Mouse (Mus musculus) stomach, postnatal 0 days (tissue): Measurements from ENCODE around the gene 6030445D17Rik. TPM values are rescaled to one million over a fixed set of nuclear protein-coding genes. Genes with fewer than 3 reads are reported as not detected.

Experiments
- ATAC-seq: fragments of 200-750 bp; cut with Nextera tagmentation; 2 replicates; pipeline ENCODE4 v1.8.0; 2017; ENCODE audit not compliant: low FRiP score, low TSS enrichment
- DNase-seq: peaks from one replicate; pipeline ENCODE4 v3.0.0-alpha.2; 2016; ENCODE audit warnings: low spot score
- H3K27ac ChIP-seq: fragments of 300-500 bp; sonication (generic); replicated peaks from 2 replicates; pipeline ENCODE4 v1.5.1; 2014; ENCODE audit warnings: mild to moderate bottlenecking, control low read depth
- H3K27me3 ChIP-seq: fragments of 300-500 bp; sonication (generic); 2 replicates; pipeline ENCODE4 v1.6.1; 2014; ENCODE audit warnings: low read length; ENCODE audit not compliant: control insufficient read depth, insufficient read depth
- H3K36me3 ChIP-seq: fragments of 300-500 bp; sonication (generic); 2 replicates; pipeline ENCODE4 v1.6.1; 2014; ENCODE audit warnings: low read length, mixed read lengths; ENCODE audit not compliant: control insufficient read depth, insufficient read depth
- H3K4me1 ChIP-seq: fragments of 300-500 bp; sonication (generic); replicated peaks from 2 replicates; pipeline ENCODE4 v1.6.1; 2014; ENCODE audit warnings: antibody characterized with exemption; ENCODE audit not compliant: control insufficient read depth, insufficient read depth
- H3K4me2 ChIP-seq: fragments of 300-500 bp; sonication (generic); replicated peaks from 2 replicates; pipeline ENCODE4 v1.6.1; 2014; ENCODE audit warnings: low read depth, mild to moderate bottlenecking, control low read depth, moderate library complexity
- H3K4me3 ChIP-seq: fragments of 300-500 bp; sonication (generic); 2 replicates; pipeline ENCODE4 v1.5.1; 2014; ENCODE audit warnings: low read depth, low read length, control low read depth
- H3K9ac ChIP-seq: fragments of 300-500 bp; sonication (generic); 2 replicates; pipeline ENCODE4 v1.6.1; 2014; ENCODE audit warnings: mild to moderate bottlenecking, low read length, control low read depth, mixed read lengths
- H3K9me3 ChIP-seq: fragments of 300-500 bp; sonication (generic); 2 replicates; pipeline ENCODE4 v1.6.1; 2016; ENCODE audit warnings: low read length; ENCODE audit not compliant: control insufficient read depth
- CTCF ChIP-seq: IDR thresholded peaks from 2 replicates; pipeline ENCODE4 v1.5.1; 2016; ENCODE audit warnings: antibody characterized with exemption, low read depth, mild to moderate bottlenecking, moderate library complexity
- EP300 ChIP-seq: optimal IDR thresholded peaks from 2 replicates; pipeline ENCODE3; 2016; ENCODE audit warnings: antibody characterized with exemption
- WGBS: fragments of 180-500 bp; shearing (Covaris S2); extraction: QIAGEN DNeasy Blood & Tissue Kit; methylation state at CpG from one replicate; pipeline ENCODE4 v1.1.7; 2014; 5-methylcytosine and 5-hydroxymethylcytosine counted together
- polyA plus RNA-seq: library from polyadenylated mRNA; unstranded; fragments of >200 nt; fragmentation: Nextera tagmentation; extraction: Ambion mirVana; gene quantifications from 2 replicates; pipeline ENCODE4 v1.2.1, GENCODE M21; 2015

Gene 6030445D17Rik
- polyA plus RNA-seq, 1 experiment from 2014 or later = 0.33 TPM

DNA sequence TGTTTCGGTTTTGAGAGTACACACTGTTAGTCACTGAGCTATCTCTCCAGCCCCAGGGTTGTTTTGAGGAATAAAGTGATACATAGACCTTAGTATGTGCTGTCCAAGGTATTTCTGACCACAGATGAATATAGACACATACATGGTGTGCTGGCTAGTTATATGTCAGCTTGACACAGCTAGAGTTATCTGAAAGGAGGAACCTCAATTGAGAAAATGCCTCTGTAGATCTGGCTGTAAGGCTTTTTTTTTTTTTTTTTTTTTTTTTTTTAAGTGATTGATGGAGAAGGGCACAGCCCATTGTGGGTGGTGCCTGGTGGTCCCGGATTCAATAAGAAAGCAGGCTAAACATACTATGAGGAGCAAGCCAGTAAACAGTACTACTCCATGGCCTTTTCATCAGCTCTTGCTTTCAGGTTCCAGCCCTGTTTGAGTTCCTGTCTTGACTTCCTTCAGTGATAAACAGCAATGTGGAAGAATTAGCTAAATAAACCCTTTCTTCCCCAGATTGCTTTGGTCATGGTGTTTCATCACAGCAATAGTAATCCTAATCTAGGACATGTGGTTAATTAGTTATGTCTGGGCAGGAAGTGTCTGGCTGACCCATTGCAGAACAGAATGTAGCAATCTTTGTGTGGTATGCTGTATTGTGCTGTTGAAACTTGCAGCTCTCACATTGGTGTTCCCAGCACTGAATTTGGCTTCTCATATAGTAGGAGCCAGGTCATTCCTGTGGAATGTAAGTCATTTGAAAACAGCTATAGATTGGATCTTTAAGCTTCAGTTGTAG lies 43.6 kb downstream of the 6030445D17Rik start:
- H3K9me3 ChIP-seq = no peaks in the 10 kb centered on the region
- TF ChIP-seq EP300 (no peak), CTCF (no peak)
- ATAC-seq (no peak), DNase-seq (no peak)
- no peaks in the 10 kb centered on the region for H3K4me1 ChIP-seq
- 40% methylated on average over 2 of the region's 2 CpGs for WGBS
- no peaks in the 10 kb centered on the region for H3K27me3 ChIP-seq
- no peak overlapping the region for H3K9ac ChIP-seq
- no peak overlapping the region for H3K4me2 ChIP-seq
- H3K27ac ChIP-seq = no peak overlapping the region
- H3K4me3 ChIP-seq = no peak overlapping the region
- no peaks in the 10 kb centered on the region for H3K36me3 ChIP-seq

DNA sequence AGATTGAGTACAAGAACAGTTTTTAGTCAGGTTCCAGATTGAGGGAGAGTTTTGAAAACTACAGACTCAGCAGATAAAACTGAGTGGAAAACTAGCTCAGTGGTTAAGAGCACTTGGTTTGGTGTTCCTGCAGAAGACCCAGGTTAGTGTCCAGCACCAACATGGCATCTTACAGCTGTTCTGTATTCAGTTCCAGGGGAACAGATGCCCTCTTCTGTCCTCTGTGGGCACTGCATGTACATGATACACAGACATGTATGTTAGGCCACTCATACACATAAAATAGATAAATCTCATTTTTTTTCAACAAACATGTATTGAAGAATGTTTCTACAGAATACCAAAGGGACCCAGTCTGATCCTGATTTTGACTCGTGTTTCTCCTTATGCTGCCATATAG lies 47.8 kb downstream of the 6030445D17Rik start:
- Histone ChIP-seq H3K9ac (no peak overlapping the region), H3K9me3 (no peaks in the 10 kb centered on the region), H3K36me3 (no peaks in the 10 kb centered on the region), H3K4me3 (no peak overlapping the region), H3K27me3 (no peaks in the 10 kb centered on the region), H3K4me1 (no peaks in the 10 kb centered on the region; the same call in 1 of the 2 replicates), H3K4me2 (no peak overlapping the region), H3K27ac (no peak overlapping the region)
- TF ChIP-seq EP300 (no peak), CTCF (peak; percentile 68)
- 74% methylated on average over 1 of the region's 1 CpGs for WGBS
- DNase-seq (peak; percentile 24), ATAC-seq (no peak)

DNA sequence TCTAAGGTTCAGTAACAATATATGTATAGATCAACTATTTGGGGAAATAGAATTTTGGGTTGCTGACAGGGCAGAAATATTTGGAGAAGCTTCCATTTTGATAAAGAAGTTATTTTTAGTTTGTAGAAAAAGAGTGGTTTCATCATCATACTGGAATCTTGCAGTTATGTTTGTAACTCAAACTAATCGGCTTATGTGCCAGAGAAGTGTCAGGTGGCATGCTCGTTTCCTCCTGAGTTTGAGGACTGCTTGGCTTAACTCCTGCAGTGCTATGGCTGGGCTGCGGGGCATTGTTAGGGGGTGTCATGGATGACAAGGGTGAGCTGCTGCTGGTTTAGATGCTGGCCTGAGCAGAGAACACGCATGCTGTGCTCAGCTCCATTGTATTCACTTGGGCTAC lies 49.7 kb downstream of the 6030445D17Rik start:
- ATAC-seq (no peak), DNase-seq (no peak)
- H3K36me3 ChIP-seq = no peaks in the 10 kb centered on the region
- TF ChIP-seq CTCF (no peak), EP300 (no peak)
- 23% methylated on average over 4 of the region's 4 CpGs for WGBS
- H3K27me3 ChIP-seq = no peaks in the 10 kb centered on the region
- H3K4me2 ChIP-seq = no peak overlapping the region
- H3K27ac ChIP-seq = no peak overlapping the region
- no peak overlapping the region for H3K9ac ChIP-seq
- no peaks in the 10 kb centered on the region for H3K9me3 ChIP-seq
- no peak overlapping the region for H3K4me3 ChIP-seq
- no peaks in the 10 kb centered on the region; the same call in 1 of the 2 replicates for H3K4me1 ChIP-seq

DNA sequence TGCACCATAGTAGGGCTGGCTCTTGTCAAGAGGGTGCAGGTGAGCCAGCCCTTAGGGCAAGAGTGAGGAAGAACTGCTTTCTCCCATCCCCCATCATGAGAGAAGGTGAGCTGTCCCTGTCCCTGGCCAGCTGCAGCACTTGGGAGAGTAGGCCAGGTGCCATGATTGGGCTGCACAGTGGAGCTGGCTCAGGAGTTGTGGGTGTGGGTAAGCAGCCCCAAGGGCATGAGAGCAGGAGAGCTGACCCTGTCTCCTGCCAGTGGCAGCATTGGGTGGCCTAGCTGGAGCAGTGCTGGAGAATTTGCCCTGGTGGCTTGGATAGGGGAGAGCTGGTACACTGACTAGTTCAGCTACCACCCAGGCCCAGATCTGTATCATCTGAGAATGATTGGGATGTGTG lies 50.9 kb downstream of the 6030445D17Rik start:
- DNase-seq (no peak), ATAC-seq (no peak)
- Histone ChIP-seq H3K27me3 (no peaks in the 10 kb centered on the region), H3K4me3 (no peak overlapping the region), H3K4me2 (no peak overlapping the region), H3K9me3 (no peaks in the 10 kb centered on the region), H3K9ac (no peak overlapping the region), H3K4me1 (no peaks in the 10 kb centered on the region; the same call in 1 of the 2 replicates), H3K27ac (0 out of 2 replicates have a peak overlapping the region, but pooled peaks have one; percentile 24), H3K36me3 (no peaks in the 10 kb centered on the region)
- TF ChIP-seq CTCF = no peak
- TF ChIP-seq EP300 = no peak

Other genes with a start within 250 kb of the 6030445D17Rik start
- gene Tcea3, start 214.5 kb upstream of the 6030445D17Rik start, polyA plus RNA-seq = 31.1 and 35.0 TPM in 2 replicates
- 8.8 and 9.0 TPM in 2 replicates for gene Zfp46, start 177.6 kb upstream of the 6030445D17Rik start, polyA plus RNA-seq
- gene Hnrnpr, start 151.3 kb upstream of the 6030445D17Rik start, polyA plus RNA-seq = 54.2 and 54.8 TPM in 2 replicates
- gene Htr1d, start 38.7 kb upstream of the 6030445D17Rik start, polyA plus RNA-seq = 0.06 and 0.34 TPM in 2 replicates
- 54.6 and 67.8 TPM in 2 replicates for gene Luzp1, start 7.5 kb downstream of the 6030445D17Rik start, polyA plus RNA-seq
- gene Kdm1a, start 140.5 kb downstream of the 6030445D17Rik start, polyA plus RNA-seq = 13.8 and 15.1 TPM in 2 replicates
- not detected in 2 replicates for gene Tex46, start 148.2 kb downstream of the 6030445D17Rik start, polyA plus RNA-seq
- gene Lactbl1, start 160.4 kb downstream of the 6030445D17Rik start, polyA plus RNA-seq = not detected in 2 replicates